Mouse (Mus musculus) left cerebral cortex, postnatal 10 days (tissue): ENCODE data around the gene Rbm45. TPM values are rescaled to one million over a fixed set of nuclear protein-coding genes. Genes with fewer than 3 reads are reported as not detected.

Source experiments
- DNase-seq, 2 experiments: peaks; one replicate each; pipeline ENCODE4 v3.0.0; 2021 to 2022; ENCODE audit warnings: low spot score in 2 of 2, mixed read lengths in 1 of 2; ENCODE audit errors: extremely low spot score in 1 of 2
- intact Hi-C: fragments of 180-260 bp; cut with DNase I; formaldehyde crosslinking; loops from one replicate; pipeline ENCODE4 v1.15.1; 2025
- total RNA-seq, 2 experiments: library from RNA; stranded (reverse); gene quantifications; 2 replicates each; pipeline ENCODE4 v1.2.3; 2021

The Rbm45 gene
- total RNA-seq, 2 experiments from 2014 or later = 41.9 to 42.0 TPM

- no peak for DNase-seq
- intact Hi-C loops = no loop called here
These were observed 2.5 kb downstream of the Rbm45 start for GRCm38 (mm10) chr2:76372244-76372643.

GRCm38 (mm10) chr2:76374544-76375206 lies 4.9 kb downstream of the Rbm45 start:
- intact Hi-C loops = loop anchor here (5.0 kb wide), 1 partner anchor 218 kb away; no protein-coding TSS in a partner anchor
- DNase-seq = no peak

GRCm38 (mm10) chr2:76378646-76379045 lies 8.9 kb downstream of the Rbm45 start:
- DNase-seq = no peak
- intact Hi-C loops = loop anchor here (5.0 kb wide), 1 partner anchor 214 kb away; no protein-coding TSS in a partner anchor

- intact Hi-C loops = no loop called here
- no peak for DNase-seq
These were observed 16.7 kb downstream of the Rbm45 start for GRCm38 (mm10) chr2:76386531-76386930.

- intact Hi-C loops = no loop called here
- DNase-seq = no peak
These were observed 30.4 kb downstream of the Rbm45 start for GRCm38 (mm10) chr2:76400178-76400577.

- intact Hi-C loops = loop anchor here (5.0 kb wide), 1 partner anchor 167 kb away; no protein-coding TSS in a partner anchor
- DNase-seq = peak; percentile 26 to 61
These were observed 35.9 kb downstream of the Rbm45 start for GRCm38 (mm10) chr2:76405596-76406150.

- intact Hi-C loops = loop anchor here (5.0 kb wide), 1 partner anchor 166 kb away; no protein-coding TSS in a partner anchor
- DNase-seq = peak; percentile 54 to 87
These were observed 36.6 kb downstream of the Rbm45 start, which contains the start of gene Osbpl6 for GRCm38 (mm10) chr2:76406151-76406936. Gene Osbpl6 (plus strand): TSS chr2:76406508.

- DNase-seq = peak; percentile 38 to 81
- intact Hi-C loops = loop anchor here (5.0 kb wide), 1 partner anchor 165 kb away; no protein-coding TSS in a partner anchor
These were observed 37.2 kb downstream of the Rbm45 start for GRCm38 (mm10) chr2:76406937-76407441.

GRCm38 (mm10) chr2:76409526-76409925 lies 39.7 kb downstream of the Rbm45 start:
- DNase-seq = no peak
- intact Hi-C loops = loop anchor here (5.0 kb wide), 1 partner anchor 163 kb away; no protein-coding TSS in a partner anchor

GRCm38 (mm10) chr2:76409986-76410385 lies 40.2 kb downstream of the Rbm45 start:
- intact Hi-C loops = loop anchor here (5.0 kb wide), 1 partner anchor 162 kb away; no protein-coding TSS in a partner anchor
- no peak for DNase-seq

- no peak for DNase-seq
- intact Hi-C loops = no loop called here
These were observed 43.1 kb downstream of the Rbm45 start for GRCm38 (mm10) chr2:76412924-76413323.

GRCm38 (mm10) chr2:76417446-76418141 lies 47.8 kb downstream of the Rbm45 start:
- intact Hi-C loops = no loop called here
- no peak for DNase-seq

- intact Hi-C loops = no loop called here
- DNase-seq = no peak
These were observed 48.3 kb downstream of the Rbm45 start for GRCm38 (mm10) chr2:76418142-76418518.

GRCm38 (mm10) chr2:76421411-76421924 lies 51.7 kb downstream of the Rbm45 start:
- intact Hi-C loops = no loop called here
- no peak for DNase-seq

GRCm38 (mm10) chr2:76426816-76427215 lies 57.0 kb downstream of the Rbm45 start:
- no peak for DNase-seq
- intact Hi-C loops = no loop called here

- DNase-seq = no peak
- intact Hi-C loops = no loop called here
These were observed 59.5 kb downstream of the Rbm45 start for GRCm38 (mm10) chr2:76429318-76429717.

- DNase-seq = no peak
- intact Hi-C loops = no loop called here
These were observed 60.1 kb downstream of the Rbm45 start for GRCm38 (mm10) chr2:76429855-76430254.

- intact Hi-C loops = no loop called here
- no peak for DNase-seq
These were observed 60.8 kb downstream of the Rbm45 start for GRCm38 (mm10) chr2:76430539-76430938.
